Mouse (Mus musculus) cerebellum, adult 9-11 months (tissue): ENCODE measurements around the gene Rab25.
A peak's percentile ranks its signal among the peaks of the same experiment; 100 is the strongest.

Experiments used
- DNase-seq: peaks from one replicate; pipeline ENCODE4 v3.0.0; 2022

Gene Rab25

DNA sequence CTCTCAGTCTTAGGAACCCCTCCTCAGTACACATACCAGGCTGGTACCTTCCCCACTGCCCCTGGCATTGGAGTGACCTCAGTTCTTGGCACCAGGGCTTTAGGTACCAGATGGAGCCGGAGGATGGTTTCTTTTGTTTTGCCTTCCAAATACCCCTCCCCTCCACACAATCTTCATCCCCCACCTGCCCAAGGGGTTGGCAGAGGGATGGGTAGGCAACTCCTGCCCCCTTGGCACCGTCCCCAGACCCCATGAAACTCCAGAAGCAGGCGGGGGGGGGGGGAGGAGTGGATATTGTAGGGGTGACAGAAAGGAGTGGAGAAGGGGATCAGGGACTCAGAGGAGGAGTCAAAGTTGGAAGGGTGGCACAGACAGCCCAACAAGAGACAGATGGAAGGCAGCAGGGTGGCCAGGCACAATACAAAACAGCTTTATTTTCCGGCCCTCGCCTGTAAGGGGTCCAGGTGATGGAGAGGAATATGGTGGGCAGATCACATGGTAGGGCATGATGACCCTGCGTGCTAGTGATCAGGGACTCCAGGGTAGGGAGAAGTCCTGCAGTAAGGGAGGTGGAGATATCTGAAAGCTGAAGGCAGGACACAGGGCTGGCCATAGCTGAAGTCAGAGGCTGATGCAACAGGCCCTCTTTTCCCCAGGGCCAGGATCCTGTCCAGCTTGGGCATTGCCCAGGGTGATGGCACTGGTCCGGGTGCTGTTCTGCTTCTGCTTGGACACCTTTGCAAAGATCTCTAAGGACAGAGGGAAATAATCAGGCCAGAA is 6.3 kb downstream of the Rab25 start:
- peak; percentile 70 for DNase-seq

DNA sequence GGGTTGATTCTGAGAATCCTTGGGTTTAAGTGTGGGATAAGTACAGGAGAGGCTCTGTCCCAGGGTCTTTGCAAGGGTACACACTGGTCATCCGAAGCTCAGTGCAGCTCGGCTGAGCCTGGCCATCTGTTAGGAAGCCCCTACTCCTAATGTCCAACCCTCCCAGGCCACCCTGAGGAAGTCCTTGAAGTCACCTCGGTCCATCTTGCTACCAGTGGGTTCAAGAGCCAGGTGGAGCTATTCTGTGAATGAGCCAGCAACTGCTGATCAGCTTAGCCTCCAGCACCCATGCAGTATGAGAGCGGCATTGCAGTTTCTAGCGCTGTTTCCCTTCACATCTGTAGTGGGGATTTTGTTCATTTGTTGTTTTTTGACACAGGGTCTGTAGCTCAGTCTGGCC is 8.0 kb downstream of the Rab25 start:
- no peak for DNase-seq

DNA sequence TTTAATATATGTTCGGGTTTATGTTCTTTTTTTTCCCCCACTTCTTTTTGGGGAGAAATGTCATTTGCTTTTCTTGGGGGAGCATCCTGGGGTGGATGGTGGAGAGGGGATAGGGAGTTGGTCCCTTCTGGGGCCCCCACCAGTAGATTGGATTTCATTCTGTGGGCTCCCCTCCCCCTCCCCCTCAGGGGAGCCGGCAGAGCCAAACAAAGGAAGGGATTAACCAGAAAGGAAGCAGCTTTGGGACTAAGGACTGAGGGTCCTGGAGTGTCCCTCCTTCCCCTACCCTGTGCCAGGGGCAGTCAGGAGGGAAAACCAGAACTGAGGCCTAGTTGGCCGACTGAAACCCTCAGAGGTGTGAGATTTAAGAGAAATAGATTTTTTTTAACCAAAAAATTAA is 8.7 kb downstream of the Rab25 start:
- no peak for DNase-seq

DNA sequence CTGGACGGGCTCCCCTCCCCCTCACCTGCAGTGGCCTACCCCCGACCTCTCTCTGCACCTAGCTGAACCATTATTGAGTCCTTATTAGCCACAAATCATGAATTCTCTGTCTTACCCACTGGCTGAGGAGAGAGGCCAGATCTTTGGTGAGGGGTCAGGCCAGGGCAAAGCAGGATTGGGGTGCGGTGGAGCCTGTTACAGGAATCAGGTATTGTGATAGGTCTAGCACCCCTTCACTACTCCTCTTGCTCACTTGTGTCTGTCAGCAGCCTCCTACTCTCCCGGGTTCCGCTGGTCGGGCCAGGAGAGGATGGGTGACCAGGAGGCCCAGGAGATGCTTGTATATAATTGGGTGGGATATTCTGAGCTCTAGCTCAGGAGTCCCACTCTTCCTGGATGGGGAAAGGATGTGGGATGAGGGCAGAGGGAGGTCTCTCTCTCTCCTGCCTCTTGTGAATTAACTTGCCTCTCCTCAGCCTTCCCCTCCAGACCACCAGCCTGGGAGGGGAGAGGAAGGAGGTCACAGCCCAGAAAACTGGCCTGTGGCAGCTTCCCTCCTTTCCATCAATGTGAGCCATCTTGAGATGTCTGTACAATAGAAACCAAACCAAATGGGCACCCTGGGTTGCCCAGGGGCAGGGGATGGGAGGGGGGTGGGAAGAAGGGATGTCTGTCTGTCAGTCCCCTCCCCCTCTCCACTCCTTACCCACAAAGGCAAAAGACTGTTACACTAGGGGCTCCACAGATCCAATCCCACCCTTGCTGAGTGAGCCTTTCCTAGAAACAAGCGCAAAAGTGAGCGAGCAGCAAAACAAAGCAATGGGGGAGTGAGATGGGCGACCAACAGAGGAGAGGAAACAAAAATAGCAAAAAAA is 9.6 kb downstream of the Rab25 start:
- DNase-seq: no peak

GRCm38 (mm10) chr3:88537146-88537545 is 11.0 kb downstream of the Rab25 start:
- no peak for DNase-seq

GRCm38 (mm10) chr3:88536103-88536930 is 11.8 kb downstream of the Rab25 start:
- peak; percentile 86 for DNase-seq

GRCm38 (mm10) chr3:88535527-88535926 is 12.6 kb downstream of the Rab25 start:
- no peak for DNase-seq

DNA sequence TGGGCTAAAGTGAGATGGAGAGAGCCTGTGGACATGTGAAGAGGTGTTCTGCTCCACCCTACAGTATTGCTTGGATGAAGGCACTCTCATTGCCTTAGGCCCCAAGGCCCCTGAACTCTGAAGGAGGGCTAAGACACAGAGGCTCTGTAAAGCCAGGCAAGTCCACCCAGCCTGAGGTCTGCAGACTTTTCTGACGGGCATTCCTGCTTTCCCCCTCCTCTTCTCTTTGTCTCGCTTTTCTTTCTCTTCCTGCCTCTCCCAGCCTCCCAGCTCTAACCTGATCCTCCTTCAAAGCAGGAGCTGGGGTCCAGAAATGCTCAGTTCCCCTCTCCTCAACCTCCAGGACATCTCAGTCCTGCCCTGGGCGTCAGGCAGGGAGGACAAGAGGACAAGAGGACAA is 13.1 kb downstream of the Rab25 start:
- no peak for DNase-seq

- peak; percentile 45 for DNase-seq
These were observed 14.4 kb downstream of the Rab25 start for GRCm38 (mm10) chr3:88533706-88534105.

GRCm38 (mm10) chr3:88532689-88533511 is 15.2 kb downstream of the Rab25 start:
- peak; percentile 71 for DNase-seq

GRCm38 (mm10) chr3:88532299-88532674 is 15.8 kb downstream of the Rab25 start, which contains the start of gene Mex3a:
TSS of gene Mex3a (plus strand) at chr3:88532395.
- DNase-seq: peak; percentile 51

DNA sequence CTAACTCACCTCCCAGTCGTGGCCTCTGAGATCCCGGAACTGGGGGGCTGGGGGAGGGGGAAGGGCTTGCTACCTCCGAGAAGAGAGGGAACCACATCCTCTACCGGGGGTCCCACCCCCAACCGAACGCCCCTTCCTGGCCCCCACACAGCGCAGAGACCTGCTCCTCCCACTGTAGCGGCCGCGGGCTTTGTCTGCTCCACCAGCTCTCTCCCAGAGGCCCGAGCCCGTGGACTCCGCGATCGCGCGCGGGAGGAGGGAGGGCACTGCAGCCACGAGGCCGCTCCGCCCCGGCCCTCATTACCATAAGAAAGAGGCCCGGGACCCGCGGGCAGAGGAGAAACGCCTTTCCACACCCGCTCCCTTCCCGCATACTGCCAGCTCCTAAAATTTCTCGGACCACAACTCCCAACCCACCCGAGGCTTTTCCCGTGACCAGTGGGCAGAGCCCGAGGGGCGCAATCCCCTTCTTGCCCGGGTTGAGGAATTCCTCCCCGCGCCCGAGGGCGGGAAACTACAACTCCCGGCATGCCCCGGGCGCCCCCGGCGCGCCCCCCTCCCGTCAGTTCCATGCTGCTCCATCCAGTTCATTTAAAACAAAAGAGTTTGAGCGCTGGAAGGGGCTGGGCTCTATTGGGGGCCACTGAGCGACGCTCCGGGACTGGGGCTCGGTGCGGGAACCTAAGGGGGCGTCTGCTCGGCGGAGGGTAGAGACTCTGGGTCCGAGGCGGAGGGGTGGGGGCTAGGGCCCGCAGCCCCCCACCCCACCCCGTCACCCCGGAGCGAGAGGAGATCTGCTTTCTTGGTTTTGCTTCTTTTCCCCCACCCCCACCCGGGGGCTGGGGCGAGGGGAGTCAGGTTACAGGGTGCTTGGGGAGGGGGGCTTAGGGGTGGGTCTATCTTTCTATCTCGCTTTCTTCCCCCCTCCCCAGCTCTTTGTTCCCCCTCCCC is 16.5 kb downstream of the Rab25 start:
- DNase-seq: peak; percentile 89

- DNase-seq: no peak
These were observed 17.8 kb downstream of the Rab25 start for GRCm38 (mm10) chr3:88530082-88530864.

DNA sequence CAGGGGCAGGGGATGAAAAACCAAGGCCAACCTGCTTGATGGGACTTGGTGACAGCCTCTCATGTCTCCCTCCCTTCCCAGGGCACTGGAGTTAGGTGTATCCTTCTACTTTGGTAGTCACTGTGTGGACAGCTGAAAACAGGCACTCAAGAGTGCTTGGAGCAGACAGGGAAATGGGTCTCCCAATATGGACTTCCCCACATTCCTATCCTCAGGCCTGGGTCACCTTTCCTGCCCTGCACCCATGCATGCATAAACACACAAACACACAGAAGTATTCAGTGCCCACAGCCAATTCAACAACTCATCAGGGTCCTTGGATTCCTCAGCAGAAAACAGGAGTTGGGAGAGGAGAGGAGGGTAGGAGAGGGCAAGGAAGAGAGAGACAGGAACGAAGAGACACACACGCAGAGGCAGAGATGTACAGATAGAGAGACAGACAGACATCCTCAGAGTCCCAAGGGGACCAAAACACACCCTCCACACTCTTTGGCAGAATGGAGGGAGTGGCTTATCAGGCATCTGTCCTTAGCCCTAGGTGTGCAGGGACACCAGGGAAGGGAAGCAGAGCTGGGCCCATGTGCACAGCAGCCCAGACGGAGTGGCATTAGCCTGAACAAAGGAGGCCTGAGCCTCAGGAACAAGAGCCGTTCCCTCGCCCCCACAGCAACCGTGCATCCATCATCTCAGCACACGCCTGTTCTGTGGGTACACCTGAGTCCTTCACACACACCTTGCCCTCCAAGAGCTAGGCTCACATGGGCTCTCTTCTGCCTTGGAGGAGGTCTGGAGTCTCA is 18.7 kb downstream of the Rab25 start:
- no peak for DNase-seq

DNA sequence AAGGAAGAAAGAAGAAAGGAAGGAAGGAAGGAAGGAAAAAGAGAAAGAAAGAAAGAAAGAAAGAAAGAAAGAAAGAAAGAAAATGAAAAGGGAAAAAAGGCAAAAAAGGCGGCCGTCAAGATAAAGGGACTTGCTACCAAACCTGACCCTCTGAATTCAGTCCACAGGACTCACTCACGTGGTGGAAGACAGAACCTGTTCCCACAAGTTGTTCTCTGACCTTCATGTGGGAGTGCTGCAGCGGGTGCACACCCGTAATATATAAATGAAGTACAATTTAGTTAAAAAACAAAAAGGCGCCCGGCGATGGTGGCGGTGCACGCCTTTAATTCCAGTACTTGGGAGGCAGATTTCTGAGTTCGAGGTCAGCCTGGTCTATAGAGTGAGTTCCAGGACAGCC is 19.5 kb downstream of the Rab25 start:
- no peak for DNase-seq

DNA sequence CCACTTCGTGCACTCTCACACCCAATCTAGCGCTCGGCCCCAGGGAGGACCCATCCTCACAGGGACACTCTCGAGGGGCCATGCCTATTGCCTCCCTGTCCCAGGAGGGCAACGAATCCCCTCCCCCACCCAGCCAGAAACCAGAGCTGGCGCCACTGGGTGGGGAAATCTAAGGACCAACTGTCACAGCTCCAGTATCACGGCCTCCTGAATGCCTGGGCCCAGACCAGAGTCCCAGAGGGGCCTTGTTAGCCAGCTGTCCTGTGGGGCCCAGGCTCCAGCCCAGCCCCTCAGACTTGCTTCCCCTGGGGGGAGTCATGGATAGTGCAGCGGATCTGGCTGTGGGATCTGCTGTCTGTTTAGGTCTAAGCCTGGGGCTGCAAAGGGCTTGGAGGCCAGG is 20.5 kb downstream of the Rab25 start:
- DNase-seq: no peak

DNA sequence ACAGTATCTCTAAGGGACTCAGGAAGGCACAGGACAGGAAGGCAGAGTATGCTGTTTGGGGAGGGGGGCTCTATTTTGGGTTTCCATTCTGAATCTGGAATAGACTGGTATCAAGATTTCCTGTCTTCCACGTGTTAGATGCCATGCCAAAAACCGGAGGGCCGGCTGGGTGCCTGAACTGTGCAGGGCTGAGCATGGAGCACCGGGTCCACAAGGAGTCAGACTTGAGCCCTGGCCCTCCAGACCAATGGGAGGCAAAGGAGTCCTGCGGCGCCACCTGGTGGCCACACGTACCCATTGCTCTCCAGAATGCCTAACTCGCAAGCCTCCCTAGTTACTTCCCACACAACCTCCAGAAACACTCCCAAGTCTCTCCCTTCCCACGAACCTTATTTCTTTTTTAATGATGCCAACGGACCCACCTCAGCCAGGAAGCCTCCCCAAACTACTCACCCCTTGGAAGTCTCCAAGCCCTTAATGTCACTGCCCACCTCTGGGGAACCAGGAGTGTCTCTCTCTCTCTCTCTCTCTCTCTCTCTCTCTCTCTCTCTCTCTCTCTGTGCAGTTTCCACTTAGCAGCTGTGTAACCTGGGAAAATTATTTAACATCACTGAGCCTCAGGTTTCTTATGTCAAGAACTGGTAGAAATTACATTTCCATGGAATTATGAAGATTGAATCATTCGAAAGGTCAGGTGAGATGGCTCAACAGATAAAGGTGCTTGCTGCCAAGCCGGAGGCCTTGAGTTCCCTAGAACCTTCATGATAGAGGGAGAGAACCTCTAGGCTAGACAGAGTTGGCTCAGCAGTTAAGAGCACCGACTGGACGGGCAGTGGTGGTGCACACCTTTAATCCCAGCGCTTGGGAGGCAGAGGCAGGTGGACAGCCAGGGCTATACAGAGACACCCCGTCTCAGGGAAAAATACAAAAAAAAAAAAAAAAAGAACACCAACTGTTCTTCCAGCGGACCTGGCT is 21.7 kb downstream of the Rab25 start:
- peak; percentile 88 for DNase-seq

DNA sequence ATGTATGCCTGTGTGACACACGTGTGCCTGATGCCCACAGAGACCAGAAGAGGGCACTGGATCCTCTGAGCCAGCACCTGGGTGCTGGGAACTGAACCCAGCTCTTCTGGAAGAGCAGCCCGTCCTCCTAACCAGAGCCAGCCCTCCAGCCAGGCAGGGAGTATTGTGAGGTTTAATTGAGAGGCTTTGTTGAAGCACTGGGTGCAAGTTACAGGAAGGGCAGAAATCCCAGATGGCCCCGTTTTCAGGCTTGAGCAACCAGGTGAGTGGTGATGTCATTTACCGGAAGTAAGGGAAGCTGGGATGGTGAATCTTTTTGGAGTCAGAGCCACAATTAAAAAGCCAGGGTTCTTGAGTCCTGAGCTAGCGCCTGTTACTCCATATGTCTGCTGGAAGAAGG is 23.1 kb downstream of the Rab25 start:
- no peak for DNase-seq
